Mouse (Mus musculus): ENCODE measurements around the gene Sh3bp5l.
"Not testable (repeated sequence)": the region's sequence is repeated elsewhere in the genome, so short reads cannot be mapped to it uniquely, and the experiment has no call there.

Sh3bp5l gene

DNA sequence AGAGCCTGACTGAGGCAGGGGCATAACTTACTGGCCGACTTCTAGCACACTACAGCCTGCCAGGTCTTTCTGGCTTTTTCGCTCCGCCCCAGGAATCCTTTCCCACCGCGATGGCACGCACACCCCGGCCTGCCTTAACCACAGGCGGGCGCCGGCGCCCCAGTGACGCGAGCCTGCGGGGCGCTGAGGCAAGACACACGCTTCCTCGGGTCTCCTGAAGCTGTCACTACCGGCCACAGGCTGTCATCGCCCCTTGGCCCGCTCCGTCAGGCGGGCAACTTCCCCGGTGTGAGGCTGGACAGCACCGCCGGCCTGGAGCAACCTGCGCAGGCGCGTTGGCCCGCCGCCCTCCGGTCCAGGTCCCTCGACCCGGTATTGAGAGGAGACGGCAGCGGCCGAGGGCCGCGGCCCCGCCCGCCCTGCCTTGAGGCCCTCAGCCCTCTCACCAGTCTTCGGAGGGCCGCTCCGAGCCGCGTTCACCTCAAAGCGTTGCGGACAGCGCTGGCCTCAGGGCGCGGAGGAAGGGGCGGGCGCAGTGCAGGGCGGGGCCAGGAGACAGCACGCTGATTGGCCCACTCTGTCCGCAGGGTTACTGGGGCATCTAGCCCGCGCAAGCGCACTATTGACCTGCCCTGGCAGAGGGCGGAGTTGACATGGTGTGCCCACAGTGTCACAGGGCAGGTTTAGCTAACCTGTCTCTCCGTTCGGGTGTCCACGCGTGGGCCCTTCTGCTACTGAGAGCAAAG is 7.5 kb upstream of the Sh3bp5l start:
- peak; percentile 99 for DNase-seq (ENCODE audit: low read depth, low spot score)

DNA sequence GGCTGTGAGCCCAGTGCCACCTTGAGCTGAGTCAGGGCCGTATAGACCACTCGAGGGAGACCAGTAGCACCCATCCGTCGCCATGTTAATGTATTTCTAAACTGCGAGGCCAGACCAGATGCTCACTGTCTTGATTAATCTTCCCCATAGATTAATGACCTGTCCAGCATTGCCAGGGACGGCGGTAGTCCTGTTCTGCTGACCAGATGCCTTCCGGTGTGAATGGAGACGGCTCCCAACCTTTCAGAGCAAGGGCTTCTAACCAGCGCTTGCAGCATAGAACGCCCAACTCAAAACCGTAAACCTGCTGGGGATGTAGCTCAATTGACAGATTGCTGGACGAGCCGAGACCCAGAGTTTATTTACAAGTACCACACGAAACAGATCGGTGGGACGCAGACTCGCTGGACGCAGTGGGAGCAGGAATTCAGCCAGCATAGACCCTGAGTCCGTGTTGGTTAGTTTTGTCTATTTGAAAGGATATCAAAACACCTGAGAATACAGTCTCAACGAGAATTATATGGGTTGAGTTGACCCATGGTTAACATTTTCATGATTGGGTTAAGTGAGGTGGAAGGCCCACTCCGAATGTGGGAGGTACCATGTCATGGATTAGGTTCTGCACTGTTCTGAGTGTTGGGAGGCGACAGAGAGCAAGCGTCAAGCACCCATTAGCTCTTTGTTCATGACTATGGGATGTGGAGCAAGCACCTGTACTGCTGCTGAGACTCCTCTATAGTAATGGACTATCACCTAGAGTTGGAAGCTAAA is 6.8 kb upstream of the Sh3bp5l start:
- DNase-seq (ENCODE audit: low read depth, low spot score): peak; percentile 46

DNA sequence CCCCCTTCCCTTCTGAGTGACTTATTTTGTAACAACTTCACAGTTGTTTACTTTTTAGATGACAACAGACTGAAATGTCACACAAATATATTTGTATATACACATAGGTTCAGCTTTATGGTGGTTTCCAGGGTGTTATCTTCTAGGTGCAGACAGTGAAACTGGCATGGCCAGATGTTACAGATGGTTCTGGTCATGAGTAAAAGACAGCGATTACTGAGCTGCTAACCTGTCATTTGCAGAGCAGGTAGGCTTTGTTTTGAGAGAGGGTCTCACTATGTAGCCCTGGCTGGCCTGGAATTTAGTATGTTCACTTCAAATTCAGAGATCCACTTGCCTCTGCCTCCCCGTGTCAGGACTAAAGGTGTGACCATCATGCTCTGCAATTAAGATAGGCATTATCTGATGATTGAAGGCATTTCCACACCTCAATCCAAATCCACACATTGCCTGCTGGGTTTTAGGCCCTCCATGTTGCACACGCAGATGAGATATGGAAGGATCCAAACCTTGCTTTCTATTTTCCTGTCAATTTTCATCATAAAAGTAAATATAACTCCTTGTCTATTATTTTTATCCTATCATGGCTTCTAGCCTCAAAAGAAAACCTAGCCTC is 5.8 kb upstream of the Sh3bp5l start:
- no peak for DNase-seq (ENCODE audit: low read depth, low spot score)

DNA sequence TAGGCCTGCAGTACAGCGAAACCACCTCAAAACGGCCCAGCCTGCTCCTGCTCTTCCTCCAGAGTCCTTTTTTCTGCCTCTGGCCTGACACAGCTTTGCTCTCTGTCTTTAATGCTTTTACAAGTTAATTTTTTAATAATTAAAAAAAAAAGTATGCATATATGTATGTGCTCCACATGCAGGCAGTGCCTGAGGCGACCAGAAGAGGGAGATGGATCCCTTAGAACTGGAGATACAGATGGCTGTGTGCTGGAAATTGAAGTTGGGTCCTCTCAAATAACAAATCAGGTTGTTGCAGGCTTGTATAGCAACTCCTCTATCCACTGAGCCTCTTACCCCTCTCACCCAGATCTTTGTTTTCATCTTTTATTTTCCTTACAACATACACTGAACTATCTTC is 3.7 kb upstream of the Sh3bp5l start:
- no peak for DNase-seq (ENCODE audit: low read depth, low spot score)

DNA sequence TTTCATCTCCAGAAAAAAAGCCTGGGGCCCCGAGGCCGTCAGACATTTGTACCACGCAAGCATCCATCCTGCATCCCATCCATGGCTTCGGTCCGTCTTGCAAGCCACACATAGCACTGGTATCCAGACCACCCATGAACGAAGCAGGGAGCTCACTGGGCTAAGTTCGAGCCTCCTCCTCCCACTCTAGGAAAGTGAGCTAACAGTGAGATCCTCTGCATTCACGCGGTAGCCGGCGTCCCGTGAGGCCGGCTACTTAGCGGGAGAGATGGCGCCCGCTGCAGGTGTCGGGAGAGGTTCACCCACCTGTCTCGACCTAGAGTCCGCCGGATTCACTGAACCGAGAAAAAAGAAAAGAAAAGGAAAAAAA is 633 bp upstream of the Sh3bp5l start:
- no peak for DNase-seq (ENCODE audit: low read depth, low spot score)

DNA sequence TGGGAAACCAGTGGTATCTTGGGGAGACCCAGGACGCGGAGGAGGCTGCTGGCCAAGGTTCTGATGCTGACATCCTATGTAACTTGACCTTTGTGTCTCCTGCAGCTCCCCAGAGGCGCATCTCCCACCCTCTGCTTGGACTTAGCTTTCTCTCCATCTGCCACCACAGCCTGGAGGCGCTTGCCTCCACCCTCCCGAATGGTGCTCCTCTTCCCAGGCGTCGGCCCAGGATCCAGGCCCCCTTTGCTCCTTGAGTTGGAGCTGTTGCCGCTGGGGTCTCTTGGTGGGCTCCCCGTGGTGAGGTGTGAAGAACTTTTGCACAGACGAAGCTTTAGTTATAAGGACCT is 598 bp downstream of the Sh3bp5l start:
- no peak for DNase-seq (ENCODE audit: low read depth, low spot score)

DNA sequence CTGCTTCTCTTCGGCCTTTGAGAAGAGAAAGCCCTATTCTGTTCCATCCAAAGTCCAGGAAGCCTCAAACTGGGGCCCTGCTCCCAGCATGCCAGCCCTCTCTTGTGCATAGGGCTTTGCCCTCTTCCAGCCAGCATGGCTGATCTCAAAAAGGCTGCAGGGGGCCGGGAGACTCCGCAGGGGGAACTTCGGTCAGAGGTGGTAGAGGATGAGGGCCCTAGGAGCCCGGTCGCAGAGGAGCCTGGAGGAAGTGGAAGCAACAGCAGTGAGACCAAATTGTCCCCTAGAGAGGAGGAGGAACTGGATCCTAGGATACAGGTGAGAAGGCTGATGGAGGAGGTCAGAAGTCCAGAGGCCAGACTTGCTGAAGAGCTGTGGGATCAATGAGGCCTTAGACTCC is 1.0 kb downstream of the Sh3bp5l start:
- no peak for DNase-seq (ENCODE audit: low read depth, low spot score)

DNA sequence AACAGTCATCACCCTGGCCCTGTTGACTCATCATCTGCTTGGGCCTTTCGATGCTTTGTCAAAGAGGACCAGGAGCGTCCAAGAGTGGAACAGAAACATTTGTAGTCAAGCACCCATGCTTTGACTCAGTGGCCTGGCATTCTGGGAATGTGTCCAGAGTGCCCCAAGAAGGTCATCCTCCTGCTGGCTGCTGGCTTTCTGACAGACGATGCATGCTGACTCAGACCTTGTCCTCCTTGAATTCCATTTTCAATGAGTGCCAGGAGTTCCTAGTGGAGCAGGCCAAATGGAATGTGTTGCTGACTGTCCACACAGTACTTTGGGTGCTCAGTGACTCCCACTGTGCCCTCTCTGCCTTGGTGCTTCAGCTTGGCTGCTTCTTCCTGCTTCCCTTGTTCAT is 4.2 kb downstream of the Sh3bp5l start:
- DNase-seq (ENCODE audit: low read depth, low spot score): peak; percentile 75

DNA sequence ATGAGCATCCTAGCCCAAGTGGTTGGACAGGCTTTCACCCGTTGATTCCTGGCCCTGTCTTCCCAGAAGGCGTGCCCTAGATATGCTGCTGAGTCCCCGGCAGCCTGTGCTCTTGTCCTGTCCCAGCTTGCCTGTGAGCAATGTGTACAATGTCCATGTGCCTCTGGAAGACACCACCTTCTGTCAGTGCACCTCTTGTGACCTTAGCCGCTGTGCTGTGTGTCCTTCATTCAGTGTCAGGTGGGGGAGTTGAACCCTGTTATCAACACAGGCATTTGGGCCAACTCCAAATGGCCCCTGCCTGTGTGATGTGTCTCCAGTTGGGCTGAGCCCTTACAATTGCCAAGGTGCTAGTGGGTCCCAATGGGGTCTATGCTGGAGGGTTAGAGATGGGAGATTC is 16.2 kb downstream of the Sh3bp5l start:
- no peak for DNase-seq (ENCODE audit: low read depth, low spot score)

DNA sequence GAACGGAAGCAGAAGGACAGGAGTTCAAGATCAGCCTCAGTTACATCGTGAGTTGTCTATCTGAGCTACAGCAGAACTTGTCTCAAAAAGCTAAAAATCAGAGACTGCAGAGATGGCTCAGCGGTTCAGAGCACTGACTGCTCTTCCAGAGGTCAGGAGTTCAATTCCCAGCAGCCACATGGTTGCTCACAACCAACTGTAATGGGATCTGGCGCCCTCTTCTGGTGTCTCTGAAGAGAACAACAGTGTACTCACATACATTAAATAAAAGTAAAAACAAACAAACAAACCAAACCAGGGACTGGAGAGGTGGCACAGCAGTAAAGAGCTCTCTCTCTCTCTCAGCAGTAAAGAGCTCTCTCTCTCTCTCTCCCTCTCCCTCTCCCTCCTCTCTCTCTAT is 20.1 kb downstream of the Sh3bp5l start:
- no peak for DNase-seq (ENCODE audit: low read depth, low spot score)

DNA sequence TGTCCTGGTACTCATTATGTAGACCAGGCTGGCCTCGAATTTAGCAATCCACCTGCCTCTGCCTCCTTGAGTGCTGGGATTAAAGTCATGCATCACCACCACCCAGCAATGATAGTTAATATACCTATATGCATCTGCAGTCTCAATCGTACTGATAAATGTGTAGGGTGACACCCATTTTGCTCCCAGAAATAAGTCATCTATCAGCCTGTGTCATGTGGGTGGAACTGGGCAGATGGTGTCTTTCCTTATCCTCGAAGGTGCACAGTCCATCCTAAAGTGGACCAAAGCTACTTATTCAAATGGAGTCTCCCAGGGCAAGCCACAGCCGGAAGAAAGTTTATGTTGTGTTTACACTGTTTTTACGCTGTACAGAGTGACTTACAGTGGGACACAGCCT is 20.7 kb downstream of the Sh3bp5l start:
- no peak for DNase-seq (ENCODE audit: low read depth, low spot score)

DNA sequence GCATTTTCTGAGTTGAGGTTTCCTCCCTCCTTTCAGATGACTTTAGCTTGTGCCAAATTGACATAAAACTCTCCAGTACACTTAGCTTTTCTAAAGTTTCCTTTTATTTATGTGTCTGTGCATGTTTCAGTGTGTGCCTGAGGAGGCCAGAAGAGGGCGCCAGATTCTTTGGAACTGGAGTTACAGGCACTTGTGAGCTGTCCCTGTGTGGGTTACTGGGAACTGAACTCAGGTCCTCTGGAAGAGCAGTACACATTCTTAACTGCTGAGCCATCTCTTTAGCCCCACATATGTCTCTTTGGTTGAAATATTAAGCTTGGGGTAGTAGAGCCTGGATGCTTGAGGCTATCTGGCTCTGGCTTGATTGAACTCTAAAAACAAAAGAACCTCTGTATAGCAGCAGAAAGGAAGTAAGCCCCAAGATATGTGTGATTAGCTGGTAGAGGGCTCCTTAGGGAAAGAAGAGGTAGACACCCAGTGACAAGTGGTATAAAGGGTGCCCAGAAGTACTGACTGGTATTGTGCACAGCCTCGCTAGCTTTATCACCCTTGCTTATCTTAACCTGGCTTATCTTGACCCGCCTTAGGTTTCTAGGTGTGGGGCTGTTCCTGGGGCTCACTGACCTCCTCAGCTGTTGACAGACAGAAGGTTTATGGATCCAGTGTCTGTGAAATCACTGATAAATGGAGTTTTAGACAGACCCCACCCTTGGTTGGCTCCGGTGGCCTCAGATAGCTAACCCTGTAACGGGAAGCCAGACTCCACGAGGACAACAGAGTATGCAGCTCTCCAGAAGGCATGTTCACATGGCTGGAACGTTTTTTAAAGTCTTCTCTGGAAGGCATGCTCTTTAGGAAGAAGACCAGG is 22.4 kb downstream of the Sh3bp5l start:
- DNase-seq (ENCODE audit: low read depth, low spot score): no peak

DNA sequence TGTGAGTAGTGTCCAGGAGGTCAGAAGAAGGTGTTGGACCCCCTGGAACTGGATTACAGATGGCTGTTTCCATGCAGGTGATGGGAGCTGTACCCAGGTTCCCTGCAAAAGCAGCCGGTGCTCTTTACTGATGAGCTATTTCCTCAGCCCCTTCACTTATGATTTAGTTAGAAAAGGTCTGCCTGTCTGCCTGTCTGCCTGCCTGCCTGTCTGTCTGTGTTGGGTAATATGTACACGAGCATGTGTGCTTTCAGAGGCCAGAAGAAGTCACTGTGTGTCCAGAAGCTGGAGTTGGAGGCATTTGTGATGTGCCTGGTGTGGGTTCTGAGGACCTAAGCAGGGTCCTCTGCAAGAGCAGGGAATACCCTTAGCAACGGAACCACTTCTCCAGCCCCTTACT is 23.2 kb downstream of the Sh3bp5l start:
- no peak for DNase-seq (ENCODE audit: low read depth, low spot score)

DNA sequence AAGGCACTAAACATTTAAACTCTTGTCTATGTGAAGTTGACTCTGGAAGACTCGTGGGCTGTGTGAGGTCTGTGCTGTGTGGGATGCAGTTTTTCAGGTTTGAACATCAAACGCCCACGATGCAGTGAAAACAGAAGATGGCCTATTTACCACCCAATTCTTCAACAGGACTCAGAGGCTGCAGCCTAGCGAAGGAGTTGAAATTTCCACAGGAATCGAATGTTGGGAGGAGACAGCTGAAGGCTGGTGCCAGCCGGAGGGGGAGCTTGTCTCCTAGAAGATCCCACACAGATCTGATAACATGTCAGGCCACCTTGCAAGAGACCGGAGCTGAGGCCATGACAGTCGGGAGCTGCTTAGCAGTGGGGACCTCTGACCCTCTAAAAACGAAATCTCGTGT is 24.0 kb downstream of the Sh3bp5l start:
- DNase-seq (ENCODE audit: low read depth, low spot score): peak; percentile 83

DNA sequence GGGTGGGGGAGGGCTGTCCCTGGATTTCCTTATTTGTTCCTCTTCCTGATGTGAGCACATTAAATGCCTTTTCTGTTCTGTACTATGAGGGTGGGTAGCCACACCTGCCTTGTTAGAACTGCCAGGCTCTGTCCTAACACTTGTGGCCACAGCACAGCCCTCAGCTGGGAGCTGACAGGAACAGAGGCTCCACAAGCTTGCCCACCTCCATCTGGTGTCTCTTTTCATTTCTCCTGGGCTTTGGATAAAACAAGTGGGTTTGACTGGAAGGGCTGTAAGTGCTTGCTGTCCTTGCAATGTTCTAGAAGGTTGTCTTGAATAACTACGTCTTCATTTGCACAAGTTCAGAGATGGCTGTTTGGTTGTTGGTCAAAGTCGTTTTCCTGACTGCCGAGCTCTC is 24.4 kb downstream of the Sh3bp5l start:
- DNase-seq (ENCODE audit: low read depth, low spot score): peak; percentile 82

DNA sequence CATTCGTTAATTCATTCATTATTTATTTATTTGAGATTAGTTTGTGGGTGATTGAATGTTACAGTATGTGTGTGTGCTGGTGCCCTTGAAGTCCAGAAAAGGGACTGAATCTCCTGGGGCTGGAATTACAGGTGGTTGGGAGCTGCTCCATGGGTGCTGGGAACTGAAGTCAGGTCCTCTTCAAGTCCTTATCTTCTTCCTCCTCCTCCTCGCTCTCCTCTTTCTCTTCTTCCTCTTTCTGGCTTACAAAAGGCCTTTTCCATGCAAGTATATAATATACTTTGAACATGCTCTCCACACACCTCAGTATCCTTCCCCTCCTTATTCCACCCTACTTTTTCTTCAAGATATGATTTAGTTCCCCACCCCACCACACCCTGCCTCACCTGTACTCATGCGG is 26.5 kb downstream of the Sh3bp5l start:
- no peak for DNase-seq (ENCODE audit: low read depth, low spot score)

DNA sequence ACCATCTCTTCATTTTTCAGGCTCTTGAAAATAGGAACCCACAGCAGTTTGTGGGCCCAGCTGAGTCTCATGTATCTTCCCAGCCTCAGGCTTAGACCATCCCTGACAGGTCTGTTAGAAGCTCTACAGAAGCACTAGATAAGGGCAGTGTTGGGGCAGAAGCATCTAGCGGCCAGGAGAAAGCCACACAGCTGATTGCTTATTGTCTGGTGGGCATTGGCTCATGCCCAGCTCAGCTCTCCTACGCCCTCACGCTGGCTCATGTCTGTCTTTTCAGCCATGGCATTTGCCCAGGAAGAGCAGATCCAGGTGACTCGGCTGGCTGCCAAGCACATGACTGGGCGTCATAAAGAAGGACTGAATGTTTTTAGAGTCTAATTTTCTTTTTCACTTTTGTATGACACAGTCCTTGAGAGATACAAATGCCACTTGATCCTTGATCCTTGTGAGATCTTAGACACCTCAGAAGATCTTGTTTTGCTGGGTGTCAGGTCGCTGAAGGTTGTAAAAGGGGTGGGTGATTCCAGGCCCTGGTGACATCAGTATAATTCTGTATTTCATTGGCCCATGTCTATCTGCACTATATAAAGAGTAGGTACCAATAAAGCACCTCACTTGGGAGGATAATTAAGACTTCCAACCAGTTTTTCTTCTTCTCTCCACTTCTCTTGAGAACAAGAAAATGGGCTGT is 27.5 kb downstream of the Sh3bp5l start:
- DNase-seq (ENCODE audit: low read depth, low spot score): no peak

DNA sequence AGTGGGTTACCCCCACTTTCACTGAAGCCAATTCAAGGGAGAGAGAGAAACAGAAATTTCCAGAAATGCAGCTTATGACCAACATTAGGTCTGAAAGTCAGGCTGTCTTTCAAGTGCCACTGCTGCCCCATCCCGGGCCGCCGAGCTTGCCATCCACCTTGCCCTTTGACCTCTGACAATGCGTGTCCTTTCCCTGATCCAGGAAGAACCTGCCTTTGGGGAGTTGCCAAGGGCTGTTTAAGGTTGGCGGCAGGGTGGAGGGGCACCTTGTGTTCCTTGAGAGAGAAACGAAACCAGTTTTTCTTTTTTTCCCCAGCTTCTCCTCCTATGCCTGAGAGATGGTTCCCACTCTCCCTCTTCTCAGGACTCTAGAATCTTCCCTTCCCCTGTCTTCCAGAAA is 32.0 kb downstream of the Sh3bp5l start:
- not testable (repeated sequence) for DNase-seq (ENCODE audit: low read depth, low spot score)

DNA sequence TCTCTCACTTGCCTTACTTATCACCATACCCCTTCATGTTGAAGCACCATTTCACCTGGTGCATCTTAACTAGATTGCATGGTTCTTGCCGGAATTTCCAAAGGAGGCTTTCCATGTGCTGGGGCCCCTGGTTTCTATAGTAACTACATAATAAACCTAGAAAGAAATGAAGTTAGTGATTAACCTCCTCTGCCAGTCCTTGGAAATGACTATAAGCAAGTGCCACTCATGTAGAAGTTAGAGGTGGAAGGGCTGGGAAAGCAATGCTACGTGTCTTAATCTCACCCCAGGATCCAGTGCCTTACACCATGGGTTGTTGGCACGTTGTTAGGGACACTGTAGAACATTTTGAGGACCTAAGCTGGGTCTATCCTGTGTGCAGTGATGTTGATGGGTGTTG is 33.9 kb downstream of the Sh3bp5l start:
- DNase-seq (ENCODE audit: low read depth, low spot score): no peak

DNA sequence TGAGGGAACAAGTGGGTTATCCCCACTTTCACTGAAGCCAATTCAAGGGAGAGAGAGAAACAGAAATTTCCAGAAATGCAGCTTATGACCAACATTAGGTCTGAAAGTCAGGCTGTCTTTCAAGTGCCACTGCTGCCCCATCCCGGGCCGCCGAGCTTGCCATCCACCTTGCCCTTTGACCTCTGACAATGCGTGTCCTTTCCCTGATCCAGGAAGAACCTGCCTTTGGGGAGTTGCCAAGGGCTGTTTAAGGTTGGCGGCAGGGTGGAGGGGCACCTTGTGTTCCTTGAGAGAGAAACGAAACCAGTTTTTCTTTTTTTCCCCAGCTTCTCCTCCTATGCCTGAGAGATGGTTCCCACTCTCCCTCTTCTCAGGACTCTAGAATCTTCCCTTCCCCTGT is 35.7 kb downstream of the Sh3bp5l start:
- DNase-seq (ENCODE audit: low read depth, low spot score): not testable (repeated sequence)

DNA sequence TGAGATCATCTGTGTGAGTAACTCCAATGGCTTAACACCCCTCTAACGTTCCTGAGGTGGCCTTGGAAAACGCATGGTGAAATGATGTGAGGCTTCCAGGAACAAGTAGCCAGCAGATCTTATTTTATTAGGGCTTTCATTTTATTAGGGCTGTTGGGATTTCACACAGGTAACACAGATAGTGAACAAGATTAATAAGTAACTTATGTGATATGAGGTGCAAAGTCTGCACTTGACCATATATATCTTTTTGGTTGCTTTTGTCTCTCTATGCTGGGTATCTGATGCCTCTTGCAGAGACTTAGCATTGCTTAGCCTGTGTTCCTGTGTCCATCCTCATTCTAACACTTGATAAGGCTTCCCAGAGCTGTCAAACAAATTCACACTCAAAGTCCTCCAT is 46.7 kb downstream of the Sh3bp5l start:
- DNase-seq (ENCODE audit: low read depth, low spot score): no peak

DNA sequence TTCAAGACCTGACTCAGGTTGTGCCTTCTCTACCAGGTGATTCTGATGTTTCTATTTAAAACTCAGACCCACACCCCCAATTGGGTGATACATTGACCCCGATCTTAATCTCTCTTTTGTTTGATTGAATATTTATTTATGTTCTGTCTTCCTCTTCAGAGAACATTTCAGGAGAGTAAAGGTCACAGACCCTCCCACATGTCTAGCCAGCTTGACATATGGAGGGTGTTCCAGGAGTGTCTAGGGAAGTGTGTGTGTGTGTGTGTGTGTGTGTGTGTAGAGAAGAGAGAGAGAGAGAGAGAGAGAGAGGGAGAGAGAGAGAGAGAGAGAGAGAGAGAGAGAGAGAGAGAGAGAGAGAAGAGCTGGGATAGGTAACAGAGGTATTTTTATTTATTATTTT is 47.2 kb downstream of the Sh3bp5l start:
- no peak for DNase-seq (ENCODE audit: low read depth, low spot score)
